Mouse (Mus musculus) brain, embryonic 14.5 days (tissue): ENCODE data around the gene Hist1h3f. TPM values are rescaled to one million over a fixed set of nuclear protein-coding genes. Genes with fewer than 3 reads are reported as not detected.
"Not testable (repeated sequence)": the region's sequence is repeated elsewhere in the genome, so short reads cannot be mapped to it uniquely, and the experiment has no call there.

Experiments
- DNase-seq: peaks from one replicate; pipeline ENCODE4 v3.0.0-alpha.2; 2011; ENCODE audit warnings: low read depth
- CTCF ChIP-seq: fragments of 200-500 bp; IDR thresholded peaks from 2 replicates; pipeline ENCODE4 v1.5.1; 2012; ENCODE audit warnings: inconsistent platforms, mild to moderate bottlenecking, moderate library complexity, borderline replicate concordance; ENCODE audit not compliant: insufficient read depth, insufficient read length; ENCODE audit errors: extremely low read depth
- POLR2A ChIP-seq: fragments of 200-500 bp; IDR thresholded peaks from 2 replicates; pipeline ENCODE4 v1.6.1; 2012; ENCODE audit warnings: mild to moderate bottlenecking, inconsistent platforms, borderline replicate concordance; ENCODE audit not compliant: poor library complexity, insufficient read depth, insufficient read length, severe bottlenecking; ENCODE audit errors: extremely low read depth
- polyA plus RNA-seq: library from polyadenylated mRNA; depleted of rRNA; stranded (reverse); fragments of >200 nt; gene quantifications from 2 replicates; pipeline ENCODE4 v1.2.3, GENCODE M21; 2012

The Hist1h3f gene
- polyA plus RNA-seq, 1 experiment = 4.5 TPM

GRCm38 (mm10) chr13:23534368-23535131, 9.3 kb upstream of the Hist1h3f start:
- no peak for DNase-seq
- TF ChIP-seq CTCF (no peak), POLR2A (no peak)

- peak; percentile 99 for DNase-seq
- peak; percentile 25; the same call in 1 of the 2 replicates for TF ChIP-seq POLR2A
Observed at GRCm38 (mm10) chr13:23535137-23536075, 8.4 kb upstream of the Hist1h3f start, which contains the start of gene Hist1h3g. TSS of gene Hist1h3g (plus strand) at chr13:23535422.

DNA sequence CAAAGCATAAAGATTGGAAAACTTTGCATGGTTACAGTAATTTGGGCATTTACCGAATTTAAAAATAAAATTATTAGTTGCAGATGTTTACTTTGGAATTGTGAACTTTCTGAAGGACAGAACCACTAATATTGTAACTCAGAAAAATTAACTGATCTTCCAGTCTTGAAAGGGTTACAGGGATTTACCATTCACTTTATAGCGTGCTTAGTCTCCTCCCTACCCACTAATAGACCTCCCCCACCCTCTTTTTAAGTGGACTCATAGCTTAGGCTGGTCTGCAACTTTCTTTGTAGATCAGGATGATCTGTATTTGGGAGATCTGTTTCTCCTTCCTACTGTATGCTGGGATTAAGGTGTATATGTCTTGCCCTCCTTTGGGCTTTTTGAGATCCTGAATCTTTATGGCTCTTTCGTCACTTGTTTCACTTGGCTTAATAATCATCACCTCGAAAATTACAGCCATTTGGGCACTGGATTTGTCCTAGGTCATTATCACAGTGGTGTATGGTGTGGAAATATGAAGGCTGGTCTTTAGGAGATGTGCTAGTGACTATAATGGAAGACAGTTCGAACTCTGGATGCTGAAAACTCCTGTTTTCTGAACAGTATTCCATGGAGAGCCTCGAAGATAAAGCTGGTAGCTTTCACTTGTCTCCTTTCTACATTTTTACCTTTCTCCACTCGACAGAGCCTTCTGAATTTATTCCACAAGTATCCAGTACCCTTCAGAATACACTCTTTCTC, 7.6 kb upstream of the Hist1h3f start:
- TF ChIP-seq CTCF = no peak
- TF ChIP-seq POLR2A = no peak

DNA sequence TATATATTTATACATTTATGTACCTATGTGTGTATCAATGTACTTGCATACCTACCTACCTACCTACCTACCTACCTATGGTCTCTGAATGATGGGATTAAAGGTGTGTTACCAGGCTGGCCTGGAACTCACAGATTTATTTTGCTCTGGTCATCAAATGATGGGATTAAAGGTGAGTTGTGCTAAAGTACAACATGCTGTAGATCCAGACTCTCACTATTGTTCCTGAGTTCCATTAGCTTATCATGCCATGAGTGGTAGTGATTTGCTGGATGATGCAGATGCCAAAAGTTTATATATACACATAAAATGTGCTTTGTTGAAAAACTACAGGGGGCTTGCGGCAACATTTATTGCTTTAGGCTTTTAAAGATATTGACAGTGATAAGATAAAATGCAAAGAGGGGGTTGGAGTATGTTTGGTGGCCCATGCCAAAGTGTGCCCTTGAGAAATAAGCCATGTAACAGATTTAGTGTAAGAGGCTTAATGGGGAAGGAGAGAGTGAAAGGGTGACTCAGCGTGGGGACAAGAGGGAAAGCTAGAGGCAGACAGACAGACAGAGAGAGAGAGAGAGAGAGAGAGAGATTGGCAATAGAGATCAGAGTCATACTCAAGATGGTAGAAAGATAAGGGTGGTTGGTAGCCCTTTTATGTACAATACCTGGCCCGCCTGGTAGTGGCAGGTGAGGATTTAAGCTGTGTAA, 6.7 kb upstream of the Hist1h3f start:
- no peak for DNase-seq
- no peak for TF ChIP-seq CTCF
- no peak for TF ChIP-seq POLR2A

More for the DNA sequence above, 7.6 kb upstream of the Hist1h3f start:
- DNase-seq = peak; percentile 42

DNA sequence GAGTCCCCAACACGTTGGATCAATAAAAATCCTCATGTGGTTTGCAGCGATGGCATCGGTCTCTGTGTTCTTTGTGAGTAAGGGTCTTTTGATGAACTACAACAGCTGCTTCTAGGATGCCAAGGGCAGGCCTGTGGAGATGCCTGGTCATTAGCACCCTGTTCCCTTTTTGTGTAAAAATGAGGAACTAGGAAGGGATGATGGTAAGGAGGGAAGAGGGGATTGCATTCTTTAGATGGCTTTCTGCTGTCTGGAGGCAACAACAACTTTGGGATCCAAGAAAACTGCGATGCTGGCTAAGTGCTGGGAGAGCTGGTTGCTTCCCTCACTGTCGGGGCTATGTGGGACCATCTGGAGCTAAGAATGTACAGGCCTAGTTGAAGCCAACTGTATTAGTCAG, 5.6 kb upstream of the Hist1h3f start:
- TF ChIP-seq POLR2A (no peak), CTCF (no peak)
- DNase-seq = no peak

- DNase-seq = not testable (repeated sequence)
Observed at GRCm38 (mm10) chr13:23539821-23540220, 4.0 kb upstream of the Hist1h3f start.

DNA sequence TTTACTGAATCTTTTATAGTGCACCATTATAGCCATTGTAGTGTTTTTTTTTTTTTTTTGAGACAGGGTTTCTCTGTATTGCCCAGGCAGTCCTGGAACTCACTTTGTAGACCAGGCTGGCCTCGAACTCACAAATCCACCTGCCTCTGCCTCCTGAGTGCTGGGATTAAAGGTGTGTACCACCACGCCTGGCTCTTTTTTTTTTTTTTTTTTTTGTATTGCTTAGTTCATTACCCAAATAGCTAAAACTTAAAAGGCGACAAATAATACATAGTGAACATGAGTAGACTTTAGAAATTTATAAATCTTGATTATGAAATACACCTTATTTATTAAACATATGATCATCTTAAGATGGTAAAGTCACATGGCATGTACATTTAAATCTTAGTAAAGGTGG, 2.4 kb upstream of the Hist1h3f start:
- no peak for DNase-seq
- TF ChIP-seq CTCF (no peak), POLR2A (no peak)

- DNase-seq = peak; percentile 11
Observed at GRCm38 (mm10) chr13:23542225-23542980, 1.4 kb upstream of the Hist1h3f start.

DNA sequence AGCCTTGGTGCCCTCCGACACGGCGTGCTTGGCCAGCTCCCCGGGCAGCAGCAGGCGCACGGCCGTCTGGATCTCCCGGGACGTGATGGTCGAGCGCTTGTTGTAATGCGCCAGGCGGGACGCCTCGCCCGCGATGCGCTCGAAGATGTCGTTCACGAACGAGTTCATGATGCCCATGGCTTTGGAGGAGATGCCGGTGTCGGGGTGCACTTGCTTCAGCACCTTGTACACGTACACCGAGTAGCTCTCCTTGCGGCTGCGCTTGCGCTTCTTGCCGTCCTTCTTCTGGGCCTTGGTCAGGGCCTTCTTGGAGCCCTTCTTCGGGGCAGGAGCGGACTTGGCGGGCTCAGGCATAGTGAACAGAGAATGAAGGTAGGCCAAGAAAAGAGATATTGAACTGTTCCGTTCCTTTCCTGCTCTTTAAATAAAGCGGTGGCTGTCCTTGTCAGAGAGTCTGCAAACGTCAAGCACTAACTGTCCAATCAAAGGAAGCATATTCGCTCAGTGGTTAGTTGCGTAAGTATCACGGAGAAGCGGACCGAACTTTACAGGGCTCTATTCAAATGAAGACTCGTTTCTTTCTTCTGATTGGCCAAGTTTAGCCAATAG, 749 bp upstream of the Hist1h3f start, which contains the start of gene Hist1h2bh:
Hist1h2bh (minus strand) TSS at position 394 of the 609 bp plus-strand sequence.
- TF ChIP-seq POLR2A = peak; percentile 37; the same call in 1 of the 2 replicates
- DNase-seq = peak; percentile 98

DNA sequence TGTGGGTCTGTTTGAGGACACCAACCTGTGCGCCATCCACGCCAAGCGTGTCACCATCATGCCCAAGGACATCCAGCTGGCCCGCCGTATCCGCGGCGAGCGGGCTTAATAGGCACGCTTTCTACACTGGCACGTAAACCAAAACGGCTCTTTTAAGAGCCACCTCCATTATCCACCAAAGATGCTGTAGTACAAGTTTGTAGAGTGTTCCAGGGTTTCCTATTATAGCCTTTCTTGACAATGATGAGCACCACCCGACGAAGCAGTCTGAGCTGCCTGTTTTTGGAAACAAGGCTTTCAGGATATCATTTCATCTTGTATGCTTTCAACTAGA, 902 bp downstream of the Hist1h3f start:
- peak; percentile 27 for DNase-seq
